Mouse (Mus musculus): ENCODE measurements at regions not wholly inside any gene's neighbourhood (a gene's known extent, or its start where the extent isn't known, plus 50 kb on each side); places are given as distances from the start of the nearest gene placed in this dataset.

DNA sequence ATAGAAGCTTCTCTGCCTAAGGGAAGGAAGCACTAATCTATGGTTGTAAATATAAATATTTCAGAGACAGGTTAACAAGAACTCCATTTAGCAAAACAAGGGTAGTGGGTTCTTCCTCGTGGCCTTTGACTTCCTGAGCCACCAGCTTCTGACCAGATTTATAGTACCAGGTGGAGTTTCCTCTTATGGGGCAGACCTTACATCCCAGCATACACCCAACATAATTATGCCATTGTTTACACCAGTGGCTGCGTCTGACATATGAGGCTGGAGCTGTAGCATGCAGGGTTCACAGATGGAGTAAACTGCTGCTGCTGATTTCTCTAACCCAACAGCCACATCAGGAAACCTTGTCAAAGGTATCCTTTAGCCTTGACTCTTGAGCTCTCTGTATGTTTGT is 75.5 kb downstream of the Trib2 start:
- no peak overlapping the region for H3K27ac ChIP-seq (replicated peaks)
- no peak overlapping the region for H3K9ac ChIP-seq (ENCODE audit: low read length)
- H3K4me3 ChIP-seq (ENCODE audit: low read depth, low read length) = no peak overlapping the region
- ATAC-seq (ENCODE audit: low FRiP score, low TSS enrichment) (no peak), DNase-seq (ENCODE audit: low spot score) (no peak)
- TF ChIP-seq CTCF (IDR thresholded peaks at IDR 0.05; ENCODE audit: low read depth) (no peak), EP300 (optimal IDR thresholded peaks at IDR 0.05) (no peak)
- H3K4me2 ChIP-seq (replicated peaks; ENCODE audit: low read depth) = no peak overlapping the region
- no peaks in the 10 kb centered on the region for H3K27me3 ChIP-seq (ENCODE audit: control insufficient read depth, insufficient read depth, low read length)
- H3K4me1 ChIP-seq (replicated peaks; ENCODE audit: control insufficient read depth, insufficient read depth) = no peaks in the 10 kb centered on the region
- H3K9me3 ChIP-seq (ENCODE audit: control insufficient read depth, low read length) = no peaks in the 10 kb centered on the region
- H3K36me3 ChIP-seq (ENCODE audit: control insufficient read depth, insufficient read depth, low read length) = no peaks in the 10 kb centered on the region
- 52% methylated on average over 2 of the region's 2 CpGs for WGBS

DNA sequence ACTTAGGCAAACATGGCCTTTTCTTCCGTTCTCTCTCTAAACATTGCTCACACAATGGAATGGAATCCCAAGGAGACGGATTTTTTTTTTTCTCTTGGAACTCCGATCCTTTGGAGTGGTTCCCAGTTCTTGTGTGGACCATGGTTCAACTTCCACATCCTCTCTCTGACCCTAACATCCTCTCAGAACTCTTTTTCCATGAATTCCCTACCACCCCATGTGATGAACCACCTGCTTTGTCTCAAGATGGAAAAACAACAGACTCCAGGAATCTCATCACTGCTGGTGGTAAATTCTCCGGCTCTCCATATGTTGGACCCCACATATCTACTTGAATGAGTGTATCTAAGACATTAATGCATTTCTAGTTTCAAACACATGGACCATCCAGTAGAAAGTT is 77.7 kb downstream of the Trib2 start:
- Histone ChIP-seq H3K4me1 (replicated peaks; ENCODE audit: control insufficient read depth, insufficient read depth) (no peaks in the 10 kb centered on the region), H3K4me3 (ENCODE audit: low read depth, low read length) (no peak overlapping the region), H3K27me3 (ENCODE audit: control insufficient read depth, insufficient read depth, low read length) (no peaks in the 10 kb centered on the region), H3K9me3 (ENCODE audit: control insufficient read depth, low read length) (no peaks in the 10 kb centered on the region), H3K4me2 (replicated peaks; ENCODE audit: low read depth) (no peak overlapping the region), H3K27ac (replicated peaks) (no peak overlapping the region), H3K9ac (ENCODE audit: low read length) (no peak overlapping the region), H3K36me3 (ENCODE audit: control insufficient read depth, insufficient read depth, low read length) (no peaks in the 10 kb centered on the region)
- no peak for DNase-seq (ENCODE audit: low spot score)
- WGBS = 21% methylated on average over 4 of the region's 4 CpGs
- ATAC-seq (ENCODE audit: low FRiP score, low TSS enrichment) = no peak
- no peak for TF ChIP-seq EP300 (optimal IDR thresholded peaks at IDR 0.05)
- no peak for TF ChIP-seq CTCF (IDR thresholded peaks at IDR 0.05; ENCODE audit: low read depth)

DNA sequence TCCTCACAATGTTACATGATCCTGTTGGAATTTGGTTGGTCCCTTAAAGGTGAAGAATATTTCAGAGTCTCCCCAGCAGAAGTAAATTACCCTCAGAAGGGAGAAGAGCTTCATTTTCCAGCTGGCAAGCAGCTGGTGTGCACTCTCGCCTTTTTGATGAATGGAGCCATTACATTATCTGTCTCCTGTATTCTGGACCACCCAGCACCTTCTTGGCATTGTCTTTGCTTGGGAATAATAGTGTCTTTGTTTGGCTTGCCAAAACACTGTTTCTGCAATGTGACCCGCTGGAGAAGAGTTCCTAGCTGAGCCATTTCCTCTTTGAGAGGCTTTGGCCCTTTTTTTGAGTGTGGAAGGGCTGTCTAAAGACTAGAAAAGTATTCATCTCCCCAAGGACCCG is 85.5 kb downstream of the Trib2 start:
- H3K9ac ChIP-seq (ENCODE audit: low read length) = no peak overlapping the region
- H3K4me3 ChIP-seq (ENCODE audit: low read depth, low read length) = no peak overlapping the region
- no peak for TF ChIP-seq EP300 (optimal IDR thresholded peaks at IDR 0.05)
- no peak for TF ChIP-seq CTCF (IDR thresholded peaks at IDR 0.05; ENCODE audit: low read depth)
- H3K4me1 ChIP-seq (replicated peaks; ENCODE audit: control insufficient read depth, insufficient read depth) = no peaks in the 10 kb centered on the region
- no peak overlapping the region for H3K27ac ChIP-seq (replicated peaks)
- no peaks in the 10 kb centered on the region for H3K9me3 ChIP-seq (ENCODE audit: control insufficient read depth, low read length)
- DNase-seq (ENCODE audit: low spot score) (no peak), ATAC-seq (ENCODE audit: low FRiP score, low TSS enrichment) (no peak)
- H3K4me2 ChIP-seq (replicated peaks; ENCODE audit: low read depth) = no peak overlapping the region
- H3K36me3 ChIP-seq (ENCODE audit: control insufficient read depth, insufficient read depth, low read length) = no peaks in the 10 kb centered on the region
- H3K27me3 ChIP-seq (ENCODE audit: control insufficient read depth, insufficient read depth, low read length) = no peaks in the 10 kb centered on the region
- 45% methylated on average over 3 of the region's 3 CpGs for WGBS

DNA sequence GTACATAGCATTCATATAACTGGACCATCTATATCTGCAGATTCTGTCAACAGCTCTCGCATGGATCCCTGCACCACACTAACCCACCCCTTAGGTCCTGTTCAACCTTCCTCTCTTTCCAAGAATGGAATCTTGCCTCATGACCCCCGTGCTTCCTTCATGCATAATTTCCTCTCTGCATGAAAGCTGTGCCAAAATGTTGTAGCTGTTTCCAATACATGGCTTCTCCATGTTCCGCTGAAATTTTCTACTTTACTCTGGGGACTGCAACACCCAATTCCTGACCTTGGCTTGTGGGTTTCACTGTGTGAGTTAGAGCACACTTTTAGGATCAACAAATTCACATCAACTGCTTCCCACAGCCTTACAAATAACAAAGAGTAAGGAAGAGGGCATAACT is 87.0 kb downstream of the Trib2 start:
- WGBS = 62% methylated on average over 3 of the region's 3 CpGs

DNA sequence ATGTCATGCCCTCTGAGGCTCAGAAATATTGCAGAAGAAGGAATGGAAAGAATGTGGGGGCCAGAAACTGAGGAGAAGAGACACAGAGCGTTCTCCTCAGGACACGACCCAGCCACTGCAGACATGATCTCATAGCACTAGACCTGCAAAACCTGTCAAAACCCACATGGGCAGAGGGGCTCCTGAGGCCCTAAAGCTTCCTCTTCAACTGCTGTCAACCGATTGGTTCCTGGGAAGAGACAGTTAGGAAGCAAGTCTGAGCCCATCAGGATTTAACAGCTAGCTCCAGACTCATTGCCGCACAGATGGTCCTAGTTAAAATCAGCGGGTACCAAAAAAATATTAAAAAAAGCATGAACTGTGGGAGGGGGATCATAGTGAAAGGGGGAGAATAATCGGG is 93.2 kb downstream of the Trib2 start:
- Histone ChIP-seq H3K4me2 (replicated peaks; ENCODE audit: low read depth) (no peak overlapping the region), H3K4me3 (ENCODE audit: low read depth, low read length) (no peak overlapping the region), H3K9ac (ENCODE audit: low read length) (no peak overlapping the region), H3K27me3 (ENCODE audit: control insufficient read depth, insufficient read depth, low read length) (no peaks in the 10 kb centered on the region), H3K4me1 (replicated peaks; ENCODE audit: control insufficient read depth, insufficient read depth) (no peaks in the 10 kb centered on the region), H3K27ac (replicated peaks) (no peak overlapping the region), H3K36me3 (ENCODE audit: control insufficient read depth, insufficient read depth, low read length) (no peaks in the 10 kb centered on the region), H3K9me3 (ENCODE audit: control insufficient read depth, low read length) (no peaks in the 10 kb centered on the region)
- no peak for DNase-seq (ENCODE audit: low spot score)
- no peak for TF ChIP-seq CTCF (IDR thresholded peaks at IDR 0.05; ENCODE audit: low read depth)
- ATAC-seq (ENCODE audit: low FRiP score, low TSS enrichment) = no peak
- WGBS = 69% methylated on average over 6 of the region's 6 CpGs

More for the DNA sequence above, 87.0 kb downstream of the Trib2 start:
- no peaks in the 10 kb centered on the region for H3K27me3 ChIP-seq (ENCODE audit: control insufficient read depth, insufficient read depth, low read length)
- no peaks in the 10 kb centered on the region for H3K9me3 ChIP-seq (ENCODE audit: control insufficient read depth, low read length)
- no peak overlapping the region for H3K9ac ChIP-seq (ENCODE audit: low read length)
- no peak for TF ChIP-seq CTCF (IDR thresholded peaks at IDR 0.05; ENCODE audit: low read depth)
- no peak for TF ChIP-seq EP300 (optimal IDR thresholded peaks at IDR 0.05)
- H3K36me3 ChIP-seq (ENCODE audit: control insufficient read depth, insufficient read depth, low read length) = no peaks in the 10 kb centered on the region
- ATAC-seq (ENCODE audit: low FRiP score, low TSS enrichment) (no peak), DNase-seq (ENCODE audit: low spot score) (no peak)
- no peak overlapping the region for H3K4me2 ChIP-seq (replicated peaks; ENCODE audit: low read depth)
- H3K4me3 ChIP-seq (ENCODE audit: low read depth, low read length) = no peak overlapping the region
- no peaks in the 10 kb centered on the region for H3K4me1 ChIP-seq (replicated peaks; ENCODE audit: control insufficient read depth, insufficient read depth)
- no peak overlapping the region for H3K27ac ChIP-seq (replicated peaks)

DNA sequence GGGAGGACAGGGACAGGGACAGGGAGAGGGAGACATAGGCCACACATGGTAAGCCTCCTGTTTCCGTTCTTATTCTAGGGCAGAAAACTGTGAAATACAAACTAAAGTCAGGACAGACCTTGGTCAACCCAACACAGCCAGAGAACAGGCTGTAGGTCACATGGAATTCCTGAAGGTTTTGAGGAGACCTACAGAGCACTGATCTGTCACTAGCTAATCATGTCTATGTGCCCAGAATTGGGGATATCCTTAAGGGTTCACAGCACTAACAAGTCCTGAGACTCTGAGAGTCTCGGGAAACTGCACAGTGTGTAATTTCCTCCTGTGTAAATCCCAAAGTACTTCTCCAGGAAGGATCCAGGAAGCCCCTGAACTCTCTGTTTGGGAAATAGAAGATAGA is 94.6 kb downstream of the Trib2 start:
- H3K36me3 ChIP-seq (ENCODE audit: control insufficient read depth, insufficient read depth, low read length) = no peaks in the 10 kb centered on the region
- H3K27me3 ChIP-seq (ENCODE audit: control insufficient read depth, insufficient read depth, low read length) = no peaks in the 10 kb centered on the region
- DNase-seq (ENCODE audit: low spot score) (no peak), ATAC-seq (ENCODE audit: low FRiP score, low TSS enrichment) (no peak)
- H3K4me1 ChIP-seq (replicated peaks; ENCODE audit: control insufficient read depth, insufficient read depth) = no peaks in the 10 kb centered on the region
- no peaks in the 10 kb centered on the region for H3K9me3 ChIP-seq (ENCODE audit: control insufficient read depth, low read length)
- H3K9ac ChIP-seq (ENCODE audit: low read length) = no peak overlapping the region
- H3K4me3 ChIP-seq (ENCODE audit: low read depth, low read length) = no peak overlapping the region
- TF ChIP-seq CTCF (IDR thresholded peaks at IDR 0.05; ENCODE audit: low read depth) (no peak), EP300 (optimal IDR thresholded peaks at IDR 0.05) (no peak)
- H3K27ac ChIP-seq (replicated peaks) = no peak overlapping the region
- WGBS = 81% methylated on average over 2 of the region's 2 CpGs
- no peak overlapping the region for H3K4me2 ChIP-seq (replicated peaks; ENCODE audit: low read depth)
